Mouse (Mus musculus) bone marrow macrophage, adult 2 months (primary cell): ENCODE data around the gene Oprm1. TPM values are rescaled to one million over a fixed set of nuclear protein-coding genes. Genes with fewer than 3 reads are reported as not detected.

Experiments used
- H3K27ac ChIP-seq: 2 replicates; pipeline ENCODE4 v1.5.1; 2012; ENCODE audit warnings: low read depth, low read length; ENCODE audit not compliant: insufficient read depth
- H3K4me1 ChIP-seq: 2 replicates; pipeline ENCODE4 v1.6.1; 2012; ENCODE audit warnings: low read length; ENCODE audit not compliant: control insufficient read depth, insufficient read depth
- H3K4me3 ChIP-seq: 2 replicates; pipeline ENCODE4 v1.5.1; 2012; ENCODE audit warnings: mild to moderate bottlenecking, low read length, moderate library complexity; ENCODE audit not compliant: insufficient read depth
- CTCF ChIP-seq: IDR thresholded peaks from 2 replicates; pipeline ENCODE4 v1.5.1; 2012; ENCODE audit warnings: low read depth, mild to moderate bottlenecking, low read length, moderate library complexity
- POLR2A ChIP-seq: IDR thresholded peaks from 2 replicates; pipeline ENCODE4 v1.6.1; 2012; ENCODE audit warnings: mild to moderate bottlenecking, low read depth, low read length, borderline replicate concordance
- polyA plus RNA-seq: library from polyadenylated mRNA; stranded (reverse); fragments of >200 nt; gene quantifications from 2 replicates; pipeline ENCODE4 v1.2.4, GENCODE M21; 2012; ENCODE audit not compliant: missing spikeins, insufficient read depth, insufficient read length

Oprm1 gene
- polyA plus RNA-seq = not detected in 2 replicates

- no peak for TF ChIP-seq CTCF
- no peaks in the 10 kb centered on the region for H3K4me1 ChIP-seq
- H3K27ac ChIP-seq = no peak within 1 kb of the TSS
- H3K4me3 ChIP-seq = no peak within 1 kb of the TSS
Observed at GRCm38 (mm10) chr10:6758206-6758605, at the start of gene Oprm1. Gene Oprm1 (plus strand): TSS chr10:6758506.

DNA sequence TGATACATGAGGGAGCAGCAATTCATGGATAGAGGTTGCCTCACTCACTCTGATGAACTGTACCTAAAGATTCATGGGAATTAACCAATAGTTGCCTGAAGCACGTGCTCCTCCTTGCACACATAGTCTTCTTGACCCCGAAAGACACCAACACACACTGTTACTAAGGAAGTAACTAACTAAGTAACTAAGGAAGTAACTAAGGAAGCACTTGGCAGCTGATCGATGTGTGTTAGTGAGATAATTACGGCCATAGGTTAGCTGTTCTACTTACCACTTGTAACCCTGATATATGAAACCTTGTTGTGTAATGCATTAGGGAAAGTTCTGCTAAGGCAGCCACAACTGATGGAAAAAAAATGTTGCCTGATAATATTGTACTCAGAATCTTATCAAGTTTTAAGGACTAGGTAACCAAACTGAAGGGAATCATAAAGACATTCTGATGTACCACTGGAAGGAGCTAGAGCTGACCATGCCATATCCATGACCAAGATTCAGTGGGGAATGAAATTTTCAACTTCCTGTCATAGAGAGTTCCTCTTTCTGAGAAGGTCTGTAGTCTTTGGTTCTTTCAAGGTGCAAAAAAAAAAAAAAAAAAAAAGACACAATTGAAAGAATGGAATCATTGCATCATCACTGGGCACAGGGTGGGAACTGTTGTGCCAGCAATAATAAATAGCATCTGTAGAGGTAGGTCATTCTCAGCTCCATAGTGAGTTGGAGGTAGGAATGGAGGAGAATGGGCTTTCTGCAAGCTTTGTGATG is 40.9 kb upstream of the Oprm1 start:
- no peak overlapping the region for H3K27ac ChIP-seq
- TF ChIP-seq CTCF = no peak
- no peak for TF ChIP-seq POLR2A
- H3K4me1 ChIP-seq = no peaks in the 10 kb centered on the region
- no peak overlapping the region for H3K4me3 ChIP-seq

DNA sequence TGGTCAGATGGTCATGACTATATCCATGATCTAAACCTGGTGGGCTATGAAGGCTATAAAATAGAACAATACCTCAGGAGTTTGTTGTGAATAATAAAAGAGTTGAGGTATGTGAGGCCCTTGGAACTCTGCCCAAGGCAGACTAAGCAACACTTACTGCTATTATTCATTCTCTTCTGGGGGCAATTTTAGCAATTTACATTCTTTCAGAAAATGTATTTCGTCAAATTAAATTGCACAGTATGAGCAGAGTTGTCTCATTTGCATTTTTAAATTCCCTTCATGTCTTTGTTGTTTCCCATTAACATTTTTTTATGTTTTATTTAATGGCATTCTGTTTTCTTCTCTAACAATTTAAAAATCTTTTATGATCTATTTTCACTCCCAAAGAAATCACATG is 34.5 kb upstream of the Oprm1 start:
- no peak overlapping the region for H3K4me3 ChIP-seq
- no peak overlapping the region for H3K27ac ChIP-seq
- H3K4me1 ChIP-seq = no peaks in the 10 kb centered on the region
- TF ChIP-seq CTCF = no peak
- TF ChIP-seq POLR2A = no peak

DNA sequence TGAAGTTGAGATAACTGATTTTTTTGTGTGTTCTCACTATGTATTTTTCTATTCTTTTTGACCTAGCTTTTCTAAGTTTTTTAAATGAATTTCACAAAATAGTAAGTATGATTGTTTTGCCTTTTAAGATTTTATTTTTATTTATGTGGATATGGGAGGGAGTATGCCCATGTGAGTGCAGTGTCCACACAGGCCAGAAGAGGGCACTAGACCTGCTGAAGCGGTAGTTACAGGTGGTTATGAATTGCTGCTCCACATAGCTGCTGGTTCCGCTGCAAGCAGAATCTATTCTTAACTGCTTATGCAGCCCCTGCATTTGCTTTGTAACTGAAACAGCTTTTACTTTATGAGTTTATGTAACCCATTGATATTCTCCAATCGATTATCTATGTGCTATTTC is 29.8 kb upstream of the Oprm1 start:
- no peak for TF ChIP-seq CTCF
- no peak for TF ChIP-seq POLR2A
- Histone ChIP-seq H3K4me3 (no peak overlapping the region), H3K4me1 (no peaks in the 10 kb centered on the region), H3K27ac (no peak overlapping the region)

DNA sequence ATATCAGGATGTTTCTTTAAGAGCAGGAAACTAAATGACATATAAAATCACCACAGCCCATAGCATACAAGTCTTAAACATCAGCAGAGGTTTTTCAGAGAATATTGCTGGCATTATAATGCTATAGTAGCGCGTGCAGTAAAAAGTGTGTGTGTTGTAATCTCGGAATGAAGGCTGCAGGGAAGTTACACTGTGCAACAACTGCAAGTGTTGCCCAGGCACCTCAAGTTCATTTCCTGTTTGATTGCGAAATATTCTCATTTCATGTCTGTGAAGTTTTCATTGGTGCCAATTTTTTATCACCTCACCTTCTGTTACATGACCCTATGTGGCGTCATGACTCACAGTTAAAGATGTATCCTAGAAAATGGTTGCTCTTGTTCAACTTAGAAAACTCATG is 4.9 kb upstream of the Oprm1 start:
- Histone ChIP-seq H3K4me3 (no peak overlapping the region), H3K4me1 (no peaks in the 10 kb centered on the region), H3K27ac (no peak overlapping the region)
- TF ChIP-seq CTCF (no peak), POLR2A (no peak)

- TF ChIP-seq POLR2A = no peak
- no peak for TF ChIP-seq CTCF
- Histone ChIP-seq H3K27ac (no peak within 1 kb of the TSS), H3K4me1 (no peaks in the 10 kb centered on the region), H3K4me3 (no peak within 1 kb of the TSS)
Observed at GRCm38 (mm10) chr10:6761287-6761811, 3.0 kb downstream of the Oprm1 start, which contains the start of gene Gm10945. Gene Gm10945 (minus strand): TSS chr10:6761761.

- no peak for TF ChIP-seq CTCF
- no peak for TF ChIP-seq POLR2A
- no peak overlapping the region for H3K4me3 ChIP-seq
- no peaks in the 10 kb centered on the region for H3K4me1 ChIP-seq
Observed at GRCm38 (mm10) chr10:6788517-6789237, 30.4 kb downstream of the Oprm1 start.

DNA sequence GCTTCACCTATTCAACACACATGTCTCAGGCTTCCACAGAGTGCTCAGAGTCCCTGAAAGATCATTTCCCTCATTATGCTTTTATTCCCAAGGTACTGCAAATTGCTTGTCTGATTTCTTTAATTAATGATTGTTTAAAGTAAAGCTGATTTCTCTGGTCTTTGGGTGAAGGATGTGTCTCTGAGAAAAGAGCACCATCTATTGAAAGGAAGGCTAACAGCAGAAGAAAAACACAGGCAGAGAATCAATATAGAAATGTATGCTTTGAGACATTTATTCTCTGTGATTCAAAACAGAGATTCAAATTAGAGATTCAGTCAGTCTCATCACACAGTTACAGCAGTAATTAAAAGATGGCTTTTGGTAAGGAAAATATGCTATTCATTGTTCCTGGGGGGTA is 31.9 kb downstream of the Oprm1 start:
- TF ChIP-seq POLR2A (no peak), CTCF (no peak)
- no peak overlapping the region for H3K27ac ChIP-seq
- H3K4me3 ChIP-seq = no peak overlapping the region
- no peaks in the 10 kb centered on the region for H3K4me1 ChIP-seq

More at GRCm38 (mm10) chr10:6788517-6789237, 30.4 kb downstream of the Oprm1 start:
- H3K27ac ChIP-seq = no peak overlapping the region

- no peak overlapping the region for H3K27ac ChIP-seq
- no peaks in the 10 kb centered on the region for H3K4me1 ChIP-seq
- no peak overlapping the region for H3K4me3 ChIP-seq
- no peak for TF ChIP-seq CTCF
- TF ChIP-seq POLR2A = no peak
Observed at GRCm38 (mm10) chr10:6820626-6821025, 62.3 kb downstream of the Oprm1 start.

DNA sequence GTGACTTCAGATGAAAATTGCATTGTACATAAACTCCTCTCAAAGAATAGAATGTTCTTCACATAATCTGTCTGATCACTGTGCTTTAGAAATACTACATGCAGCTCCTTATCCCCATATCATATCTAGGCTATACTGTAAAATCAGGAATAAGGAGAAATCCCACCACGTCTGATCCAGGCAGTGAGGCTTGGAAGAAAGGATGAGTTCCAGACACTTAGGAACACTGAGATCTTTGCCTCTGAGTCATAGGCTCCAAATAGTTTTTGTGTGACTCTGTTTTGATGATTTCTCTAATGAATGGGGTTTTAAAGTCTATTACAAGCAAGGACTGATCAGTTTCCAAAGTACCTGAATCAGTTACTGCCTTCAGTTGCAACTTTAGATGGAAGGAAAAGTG is 83.9 kb downstream of the Oprm1 start:
- TF ChIP-seq CTCF (no peak), POLR2A (no peak)
- Histone ChIP-seq H3K27ac (no peak overlapping the region), H3K4me3 (no peak overlapping the region), H3K4me1 (no peaks in the 10 kb centered on the region)
